Mouse (Mus musculus) right cerebral cortex, postnatal 14 days (tissue): ENCODE data around the gene Olfr770.
"Not testable (repeated sequence)": the region's sequence is repeated elsewhere in the genome, so short reads cannot be mapped to it uniquely, and the experiment has no call there.

Experiments
- DNase-seq: peaks from one replicate; pipeline ENCODE4 v3.0.0; 2022

Gene Olfr770

DNA sequence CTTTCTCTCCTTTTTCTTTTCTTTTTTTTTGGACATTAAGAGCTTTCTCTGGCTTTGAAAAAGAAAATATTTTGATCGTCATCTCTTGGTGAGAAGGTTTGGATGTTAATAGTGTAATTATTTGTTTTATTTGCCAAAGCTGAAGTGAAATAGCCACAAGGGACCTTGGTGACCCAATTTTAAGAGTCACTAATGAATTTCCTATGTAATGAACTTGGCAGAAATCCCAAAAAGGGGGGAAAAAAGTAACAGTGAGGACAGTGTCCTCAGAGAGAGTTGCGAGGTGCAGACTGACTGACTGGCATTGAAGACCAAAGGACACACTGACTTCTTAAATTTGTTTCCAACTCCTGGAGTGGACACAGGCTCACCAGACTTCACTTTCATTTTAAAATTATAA is at the start of gene Olfr770:
TSS of gene Olfr770 (minus strand) at position 101 of the 400 bp plus-strand sequence.
- DNase-seq = no peak

GRCm38 (mm10) chr10:129187319-129187718 is 48.5 kb upstream of the Olfr770 start, which contains the start of gene Olfr773:
Olfr773 (minus strand) TSS chr10:129187419.
- DNase-seq = not testable (repeated sequence)

DNA sequence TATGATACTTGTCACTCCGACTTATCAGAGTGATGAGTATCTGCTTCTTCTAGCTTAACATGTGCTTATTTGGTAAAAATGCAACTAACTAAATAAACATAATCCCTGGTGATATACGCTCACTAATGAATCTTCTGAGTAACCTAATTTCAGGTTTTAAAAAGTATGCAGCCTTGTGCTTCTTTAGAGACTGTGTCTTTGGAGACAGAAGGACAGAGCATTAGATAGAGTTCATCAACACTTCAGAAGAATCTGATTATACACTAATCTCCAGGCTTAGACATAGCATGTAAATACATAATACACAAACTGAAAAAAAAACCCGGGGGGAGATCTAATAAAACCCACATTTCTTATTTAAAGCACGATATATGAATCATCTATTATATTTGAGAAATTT is 39.0 kb upstream of the Olfr770 start, which contains the start of gene Olfr772:
TSS of gene Olfr772 (minus strand) at position 101 of the 400 bp plus-strand sequence.
- not testable (repeated sequence) for DNase-seq

DNA sequence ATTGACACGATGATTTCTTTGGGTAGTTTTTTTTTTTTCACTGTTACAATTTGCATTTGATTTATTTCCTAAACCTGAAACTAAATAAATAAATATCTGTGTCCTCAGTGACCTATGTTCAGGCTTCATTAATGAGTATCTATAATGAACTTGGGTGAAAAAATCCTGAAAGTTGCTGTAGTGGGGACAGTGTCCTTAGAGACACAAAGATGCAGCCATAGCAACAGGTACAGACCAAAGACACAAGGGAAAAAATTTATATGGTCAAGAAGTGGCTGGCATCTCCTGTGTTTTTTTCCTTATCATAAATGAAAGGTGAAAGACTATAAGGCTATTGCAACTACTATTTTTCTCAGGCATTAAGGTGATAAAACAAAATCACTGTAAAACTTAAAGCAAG is 25.9 kb upstream of the Olfr770 start, which contains the start of gene Olfr771:
TSS of gene Olfr771 (minus strand) at position 101 of the 400 bp plus-strand sequence.
- DNase-seq = no peak

GRCm38 (mm10) chr10:129117761-129118160 is 21.0 kb downstream of the Olfr770 start, which contains the start of gene Olfr769:
Olfr769 (minus strand) TSS chr10:129117861.
- no peak for DNase-seq

GRCm38 (mm10) chr10:129115146-129115545 is 23.7 kb downstream of the Olfr770 start:
- no peak for DNase-seq

DNA sequence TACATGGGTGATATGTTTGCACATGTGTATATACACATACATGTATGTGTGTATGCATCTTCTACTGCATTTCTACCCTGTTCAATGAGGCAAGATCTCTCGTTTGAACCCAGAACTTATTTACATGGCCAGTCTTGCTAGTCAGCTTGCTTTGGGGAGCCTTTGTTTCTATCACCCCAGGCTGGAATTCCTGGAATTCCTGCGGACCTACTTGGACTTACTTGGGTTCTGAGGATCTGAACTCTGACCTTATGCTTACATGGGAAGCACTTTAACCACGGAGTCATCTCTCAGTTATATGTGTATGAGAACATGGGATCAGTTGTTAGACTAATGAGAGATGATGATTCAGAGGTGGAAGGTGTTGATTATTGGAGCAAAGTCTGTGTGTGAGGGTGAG is 37.6 kb downstream of the Olfr770 start:
- DNase-seq = no peak

- DNase-seq = no peak
Observed at GRCm38 (mm10) chr10:129099275-129099674, 39.5 kb downstream of the Olfr770 start, which contains the start of gene Olfr768. Olfr768 (minus strand) TSS chr10:129099375.

GRCm38 (mm10) chr10:129082810-129083209 is 56.0 kb downstream of the Olfr770 start, which contains the start of gene Olfr767:
Olfr767 (minus strand) TSS chr10:129082910.
- not testable (repeated sequence) for DNase-seq
